Mouse (Mus musculus): Measurements from ENCODE around the gene Ap1m1.

Gene Ap1m1

DNA sequence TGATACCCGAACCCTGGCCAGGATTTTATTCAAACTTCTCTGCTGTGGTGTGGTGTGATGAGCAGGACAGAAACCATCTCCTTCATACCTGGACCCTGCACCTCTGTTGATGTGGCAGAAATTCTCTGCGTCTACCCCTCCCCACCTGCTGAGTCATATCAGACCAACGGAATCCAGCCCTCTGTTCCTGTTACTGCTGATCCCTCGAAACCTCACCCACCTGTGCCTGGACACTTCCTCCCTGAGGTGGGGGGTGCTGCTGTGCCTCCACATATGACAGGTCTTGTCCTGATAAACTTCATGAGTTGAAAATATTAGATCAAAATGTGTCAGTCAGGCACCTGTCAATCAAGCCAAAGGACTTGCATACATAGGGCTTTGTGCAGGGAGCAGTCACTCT, 45.5 kb downstream of the Ap1m1 start:
- DNase-seq (ENCODE audit: inconsistent age in 2 of 2, low spot score in 1 of 2): no peak

DNA sequence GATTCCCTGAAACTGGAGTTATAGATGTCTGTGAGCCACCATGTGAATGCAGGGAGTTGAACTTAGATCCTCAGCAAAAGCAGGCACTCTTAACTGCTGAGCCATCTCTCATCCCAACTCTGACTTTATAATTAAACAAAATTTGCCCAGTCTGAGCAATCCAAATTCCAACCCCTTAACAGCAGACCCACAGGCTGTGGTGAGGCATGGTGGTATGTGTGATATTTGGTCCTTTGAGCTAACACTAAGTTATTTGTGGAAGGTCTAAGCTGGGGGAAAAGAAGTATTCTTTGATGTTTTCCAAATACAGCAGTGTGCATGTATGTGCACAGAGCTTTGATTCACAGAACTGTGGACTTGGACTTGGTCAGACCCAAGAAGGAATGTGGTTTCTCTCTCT, 49.2 kb downstream of the Ap1m1 start:
- no peak for DNase-seq (ENCODE audit: inconsistent age in 2 of 2, low spot score in 1 of 2)

DNA sequence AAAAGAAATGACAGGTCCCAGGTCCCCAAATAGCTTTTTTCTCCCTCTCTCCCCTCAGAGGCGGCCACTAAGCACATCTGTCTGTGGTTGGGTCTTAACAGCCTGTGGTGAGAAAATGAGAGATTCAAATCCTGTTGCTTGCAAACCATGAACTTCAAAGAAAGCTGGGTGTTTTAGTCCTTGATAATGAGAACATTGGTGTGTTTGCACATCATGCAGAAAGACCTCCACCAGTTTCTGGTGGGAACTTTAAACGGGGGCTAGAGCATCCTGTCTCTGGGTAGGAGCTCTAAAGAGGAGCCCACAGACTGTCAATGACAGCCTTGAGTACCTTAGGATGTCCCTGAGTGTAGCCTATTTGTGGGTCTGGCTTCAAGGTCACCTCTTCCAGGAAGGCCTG, 51.3 kb downstream of the Ap1m1 start:
- peak in 1 of 2 experiments; percentile 68 for DNase-seq (ENCODE audit: inconsistent age in 2 of 2, low spot score in 1 of 2)

DNA sequence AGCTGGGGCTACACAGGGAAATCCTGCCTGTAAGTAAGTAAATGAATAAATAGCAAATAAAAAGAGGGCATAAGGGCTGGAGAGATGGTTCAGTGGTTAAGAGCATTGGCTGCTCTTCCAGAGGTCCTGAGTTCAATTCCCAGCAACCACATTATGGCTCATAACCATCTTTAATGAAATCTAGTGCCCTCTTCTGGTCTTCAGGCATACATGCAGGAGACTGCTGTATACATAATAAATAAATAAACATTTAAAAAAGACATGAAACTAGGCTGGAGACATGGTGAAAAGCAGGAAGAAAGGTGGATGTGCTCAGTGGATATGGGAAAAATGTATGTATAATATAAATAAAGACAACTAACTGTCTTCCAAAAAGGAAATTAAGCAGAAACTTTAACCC, 53.5 kb downstream of the Ap1m1 start:
- DNase-seq (ENCODE audit: inconsistent age in 2 of 2, low spot score in 1 of 2): no peak

DNA sequence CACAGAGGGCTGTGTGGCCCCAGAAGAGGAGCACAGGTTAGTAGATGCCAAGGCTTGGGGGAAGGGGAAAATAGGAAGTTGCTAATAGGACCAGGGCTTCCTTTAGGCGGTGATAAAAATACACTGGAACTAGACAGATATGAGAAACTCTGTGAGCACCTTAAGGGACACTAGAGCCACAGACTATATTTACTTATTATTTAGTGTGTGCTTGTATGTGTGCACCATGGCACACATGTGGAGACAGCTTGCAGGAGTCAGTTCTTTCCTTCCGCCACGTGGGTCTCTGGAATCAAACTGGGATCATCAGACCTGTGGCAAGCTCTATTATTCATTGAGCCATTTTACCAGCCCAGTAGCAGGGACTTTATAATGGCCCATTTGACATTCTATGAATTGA, 55.3 kb downstream of the Ap1m1 start:
- DNase-seq (ENCODE audit: inconsistent age in 2 of 2, low spot score in 1 of 2): peak in 1 of 2 experiments; percentile 50

DNA sequence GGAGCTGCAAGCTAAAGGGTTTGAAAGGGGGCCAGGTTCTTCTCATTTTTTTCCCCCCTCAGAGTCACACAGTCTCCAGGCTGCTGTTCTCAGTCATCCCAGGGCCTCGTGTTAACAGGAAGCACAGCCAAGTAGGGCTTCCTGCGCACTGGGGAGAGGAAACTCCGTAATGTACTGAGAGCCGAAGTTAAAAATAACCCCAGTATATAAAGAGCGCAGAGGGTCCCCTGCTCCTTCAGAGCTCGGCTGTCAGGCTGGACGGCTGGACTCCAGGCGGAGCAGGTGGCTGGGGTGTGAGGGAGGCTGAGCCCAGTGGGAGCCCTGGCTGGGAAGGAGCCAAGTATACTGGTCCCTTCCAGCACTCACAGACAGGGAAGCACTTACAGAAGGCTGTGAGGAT, 55.9 kb downstream of the Ap1m1 start:
- DNase-seq (ENCODE audit: inconsistent age in 2 of 2, low spot score in 1 of 2): peak; percentile 80 to 90

DNA sequence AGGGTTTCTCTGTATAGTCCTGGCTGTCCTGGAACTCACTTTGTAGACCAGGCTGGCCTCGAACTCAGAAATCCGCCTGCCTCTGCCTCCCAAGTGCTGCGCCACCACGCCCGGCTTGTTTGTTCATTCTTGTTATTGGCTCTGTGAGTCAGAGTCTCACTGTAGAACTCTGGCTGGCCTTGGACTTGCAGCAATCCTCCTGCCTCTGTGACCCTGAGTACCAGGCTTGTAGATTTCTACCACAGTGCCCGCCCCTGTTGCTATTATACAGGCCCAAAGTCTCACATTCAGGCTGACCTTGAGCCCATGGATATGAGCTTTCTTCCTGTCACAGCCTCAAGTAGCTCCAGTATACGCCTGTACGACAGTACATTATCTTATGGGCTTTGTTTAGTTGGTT, 56.7 kb downstream of the Ap1m1 start:
- peak in 1 of 2 experiments; percentile 78 for DNase-seq (ENCODE audit: inconsistent age in 2 of 2, low spot score in 1 of 2)

DNA sequence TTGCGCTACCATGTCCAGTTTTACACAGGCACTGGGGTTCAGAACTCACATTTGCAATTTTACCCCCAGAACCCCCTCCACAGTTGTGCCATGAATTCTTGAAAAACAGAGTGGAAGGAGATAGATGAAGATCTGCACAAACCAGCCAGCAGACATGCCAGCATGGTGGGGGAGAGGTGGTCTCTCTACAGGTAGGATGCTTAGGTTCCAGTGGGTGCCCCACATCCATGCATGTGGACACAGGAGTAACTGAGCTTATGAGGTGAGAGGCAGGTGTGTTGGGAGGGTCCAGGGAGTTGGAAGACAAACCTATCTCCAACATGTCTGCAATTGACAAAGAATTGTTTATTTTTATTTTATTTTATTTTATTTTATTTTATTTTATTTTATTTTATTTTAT, 59.1 kb downstream of the Ap1m1 start:
- no peak for DNase-seq (ENCODE audit: inconsistent age in 2 of 2, low spot score in 1 of 2)

DNA sequence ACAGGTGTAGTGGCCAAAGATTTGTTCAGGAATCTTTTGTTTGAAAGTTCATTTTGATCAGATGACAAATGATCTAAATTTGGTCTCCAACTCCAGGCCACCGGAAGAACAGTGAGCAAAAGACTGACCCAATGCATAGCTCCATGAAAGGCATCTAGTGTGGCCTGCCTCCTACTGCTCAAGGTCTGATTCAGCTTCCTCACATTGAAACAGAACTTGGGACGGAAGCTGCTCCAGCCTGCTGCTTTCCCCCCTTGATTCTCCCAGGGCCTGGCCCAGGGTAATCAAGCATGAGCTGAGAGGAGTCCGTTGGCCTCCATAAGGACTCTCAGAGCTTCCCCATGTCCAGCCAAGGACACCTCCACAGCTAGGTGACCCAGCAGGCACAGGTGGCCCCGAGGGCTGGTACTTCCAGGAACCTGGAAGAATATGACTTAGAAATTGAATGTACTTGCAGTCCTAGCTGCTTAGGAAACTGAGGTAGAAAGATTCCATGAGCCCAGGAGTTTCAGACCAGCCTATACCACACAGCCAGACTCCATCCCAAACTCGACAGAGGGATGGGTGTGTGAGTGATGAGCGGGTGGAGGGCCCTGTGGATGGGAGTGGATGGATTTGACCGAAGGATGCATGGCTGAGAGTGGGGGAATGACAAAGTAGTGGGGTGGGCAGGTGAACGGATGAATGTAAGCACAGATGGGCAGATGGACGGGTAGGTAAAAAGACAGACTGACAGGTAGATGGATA, 61.0 kb downstream of the Ap1m1 start:
- no peak for DNase-seq (ENCODE audit: inconsistent age in 2 of 2, low spot score in 1 of 2)

DNA sequence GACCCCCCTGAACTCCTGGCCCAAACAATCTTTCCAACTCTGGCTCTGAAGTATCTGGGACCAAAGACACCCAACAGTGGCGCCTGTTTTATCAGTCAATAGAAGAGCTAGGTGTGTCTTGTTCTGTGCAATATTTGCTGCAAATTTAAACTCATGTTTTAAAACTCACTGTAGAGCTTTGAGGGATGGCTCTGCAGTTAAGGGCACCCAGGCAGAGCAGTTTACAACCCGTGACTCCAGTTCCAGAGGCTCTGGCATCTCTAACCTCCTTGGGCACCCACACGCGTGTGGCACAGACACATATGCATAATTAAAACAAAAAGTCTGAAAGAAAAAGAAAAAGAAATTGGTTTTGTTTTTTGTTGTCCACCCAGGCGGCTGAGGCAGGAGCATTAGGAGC, 61.7 kb downstream of the Ap1m1 start:
- no peak for DNase-seq (ENCODE audit: inconsistent age in 2 of 2, low spot score in 1 of 2)

DNA sequence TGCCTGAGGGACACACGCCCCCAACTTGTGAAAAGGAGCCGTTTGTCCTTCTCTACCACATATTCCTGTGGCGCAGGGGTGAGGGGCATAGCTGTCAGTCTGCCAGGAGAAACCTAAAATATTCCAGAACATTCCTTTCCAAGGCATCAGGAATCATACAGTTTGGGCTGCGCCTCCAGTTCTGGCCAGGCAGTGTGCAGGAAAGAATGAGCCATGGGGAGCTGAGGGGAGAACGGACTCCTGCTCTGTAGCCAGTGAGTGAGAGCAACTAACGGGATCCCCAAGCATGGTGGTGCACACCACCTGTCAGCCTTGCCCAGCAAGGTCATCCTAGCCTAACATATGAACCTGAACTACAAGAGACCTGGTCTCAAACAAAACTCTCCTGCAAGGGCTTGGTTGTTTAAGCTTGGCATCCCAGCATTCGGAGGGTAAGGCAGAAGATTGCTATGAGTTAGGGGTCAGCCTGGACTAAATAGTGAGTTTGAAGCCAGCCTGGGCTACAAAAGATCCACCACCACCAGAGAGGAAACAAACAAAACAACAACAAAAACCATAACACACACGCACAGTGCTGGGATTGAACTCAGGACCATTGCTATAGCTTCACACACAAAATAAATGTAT, 63.3 kb downstream of the Ap1m1 start:
- DNase-seq (ENCODE audit: inconsistent age in 2 of 2, low spot score in 1 of 2): peak; percentile 54 to 78

DNA sequence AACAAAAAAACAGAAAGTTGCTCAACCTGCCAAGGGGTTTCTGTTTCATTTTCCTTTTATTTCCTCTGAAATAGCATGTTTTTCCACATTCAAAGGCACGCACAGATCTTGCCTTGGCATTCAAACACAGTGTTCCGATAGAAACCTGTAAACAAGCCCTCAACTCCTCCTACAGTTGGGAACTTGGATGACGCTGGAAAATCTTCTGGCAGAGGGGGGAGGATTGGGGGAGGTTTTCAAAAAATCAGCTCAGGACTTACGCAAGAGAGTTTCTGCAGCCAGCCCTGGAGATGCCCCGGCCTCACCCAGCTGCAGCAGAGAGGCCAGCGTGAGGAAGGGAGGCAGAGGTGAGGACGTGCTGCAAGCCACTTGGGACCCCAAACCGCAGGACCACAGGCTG, 63.8 kb downstream of the Ap1m1 start:
- peak; percentile 85 to 92 for DNase-seq (ENCODE audit: inconsistent age in 2 of 2, low spot score in 1 of 2)

DNA sequence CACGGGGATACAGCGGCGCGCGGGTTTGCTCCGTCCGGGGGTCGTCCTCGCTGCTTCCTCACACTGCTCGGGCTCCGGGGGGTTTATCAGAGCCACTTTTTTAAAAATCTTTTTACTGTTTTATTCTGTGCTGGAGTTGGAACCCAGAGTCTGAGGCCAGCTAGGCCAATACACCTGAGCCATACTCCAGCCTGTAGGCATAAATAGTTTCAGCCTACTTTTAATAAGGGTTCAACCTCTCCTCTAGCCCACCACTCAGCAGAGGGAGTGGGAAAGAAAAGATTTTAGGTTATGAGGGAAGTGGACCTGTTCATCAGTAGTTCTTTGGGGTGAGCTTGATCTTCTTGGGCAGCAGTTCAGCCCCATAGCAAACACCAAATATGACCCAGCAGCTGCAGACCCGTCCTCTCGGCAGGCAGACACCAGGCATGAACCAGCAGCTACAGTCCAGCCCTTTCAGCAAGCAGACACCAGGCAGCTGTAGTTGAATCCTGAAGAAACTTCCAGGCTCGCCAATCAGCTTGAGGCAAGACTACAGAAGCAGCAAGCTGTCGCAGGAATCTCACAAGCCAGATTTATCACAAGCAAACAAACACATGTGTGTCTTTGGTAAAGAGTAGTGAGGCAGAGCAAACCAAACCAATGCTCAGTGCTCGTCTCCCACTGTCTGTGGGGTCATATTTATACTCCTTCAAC, 65.5 kb downstream of the Ap1m1 start, which contains the start of gene Gm10282:
Gm10282 (minus strand) TSS at position 51 of the 696 bp plus-strand sequence.
- DNase-seq (ENCODE audit: inconsistent age in 2 of 2, low spot score in 1 of 2): peak in 1 of 2 experiments; percentile 23

DNA sequence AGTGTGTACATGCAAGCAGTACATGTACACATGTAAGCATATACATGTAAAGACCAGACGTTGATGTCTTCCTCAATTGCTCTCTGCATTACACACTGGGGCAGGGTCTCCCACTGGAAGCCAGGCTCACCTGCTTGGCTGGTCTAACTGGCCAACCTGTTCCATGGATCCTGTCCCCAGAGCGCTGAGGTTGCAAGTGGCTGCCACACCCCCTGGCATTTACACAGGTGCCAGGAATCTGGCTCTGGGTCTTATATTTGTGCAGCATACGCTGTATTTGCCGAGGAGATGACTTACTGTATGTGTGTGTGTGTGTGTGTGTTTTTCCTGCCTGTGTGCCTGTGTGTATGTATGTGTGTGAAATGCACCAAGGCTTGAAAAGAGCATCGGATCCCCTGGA, 67.1 kb downstream of the Ap1m1 start:
- DNase-seq (ENCODE audit: inconsistent age in 2 of 2, low spot score in 1 of 2): no peak
